Mouse (Mus musculus) ES-E14 (cell line): ENCODE measurements at regions not wholly inside any gene's neighbourhood (a gene's known extent, or its start where the extent isn't known, plus 50 kb on each side); places are given as distances from the start of the nearest gene placed in this dataset.

Experiments
- CHD2 ChIP-seq: IDR thresholded peaks from 2 replicates; pipeline ENCODE4 v1.6.1; 2014; ENCODE audit warnings: mild to moderate bottlenecking, low read depth, low read length, inconsistent platforms
- HCFC1 ChIP-seq: IDR thresholded peaks from 2 replicates; pipeline ENCODE4 v1.6.1; 2012; ENCODE audit warnings: low read length, inconsistent platforms, borderline replicate concordance; ENCODE audit not compliant: insufficient read depth
- ZC3H11A ChIP-seq: IDR thresholded peaks from 2 replicates; pipeline ENCODE4 v1.6.1; 2012; ENCODE audit warnings: low read depth, mild to moderate bottlenecking, inconsistent platforms, low read length, borderline replicate concordance
- ZNF384 ChIP-seq: IDR thresholded peaks from 2 replicates; pipeline ENCODE4 v1.6.1; 2012; ENCODE audit warnings: low read depth, low read length, inconsistent platforms

GRCm38 (mm10) chr4:54573185-54573584 is 371.7 kb upstream of the Zfp462 start:
- TF ChIP-seq HCFC1 (no peak), CHD2 (no peak), ZC3H11A (no peak), ZNF384 (no peak)
